Mouse (Mus musculus): ENCODE data around the gene Fgf23. TPM values are rescaled to one million over a fixed set of nuclear protein-coding genes. Genes with fewer than 3 reads are reported as not detected.

Gene Fgf23
- 0.16 and 0.32 TPM in 2 replicates for polyA plus RNA-seq (2012; rRNA removed)

GRCm38 (mm10) chr6:127072817-127073216, at the start of gene Fgf23:
TSS of gene Fgf23 (plus strand) at chr6:127072902.

DNA sequence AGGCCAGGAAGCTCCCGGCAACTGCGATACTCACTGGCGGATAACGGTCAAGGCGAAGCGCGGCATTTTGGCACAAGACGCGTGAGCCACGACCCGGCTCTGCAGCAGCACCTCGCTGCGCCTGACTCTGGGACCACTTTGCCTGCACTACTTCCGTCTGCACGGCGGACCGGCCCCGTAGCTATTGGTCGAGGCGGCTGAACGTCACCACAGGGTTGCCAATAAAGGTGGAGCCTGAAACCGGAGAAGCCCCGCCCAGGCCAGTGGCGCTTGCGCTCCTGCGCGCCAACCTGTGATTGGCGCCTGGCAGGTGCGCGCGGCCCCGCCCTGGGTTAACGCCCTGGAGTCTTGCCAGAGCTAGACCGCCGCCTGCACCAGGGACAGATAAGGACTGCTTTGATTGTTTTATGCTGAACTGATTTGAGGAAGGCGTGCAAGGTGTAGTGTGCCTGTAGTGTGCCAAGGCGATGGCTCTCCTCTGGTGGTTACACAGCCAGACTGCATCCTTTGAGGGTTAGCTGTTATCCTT, 36.8 kb downstream of the Fgf23 start, which contains the start of gene Tigar:
Tigar (minus strand) TSS at position 156 of the 529 bp plus-strand sequence.

Other genes with a start within 250 kb of the Fgf23 start
- gene Ndufa9, start 223.8 kb upstream of the Fgf23 start, polyA plus RNA-seq (2012; rRNA removed): 71.7 and 81.8 TPM in 2 replicates
- gene Akap3, start 219.8 kb upstream of the Fgf23 start, polyA plus RNA-seq (2012; rRNA removed): not detected in 2 replicates
- gene Dyrk4, start 151.1 kb upstream of the Fgf23 start, polyA plus RNA-seq (2012; rRNA removed): not detected in 2 replicates
- gene Rad51ap1, start 133.3 kb upstream of the Fgf23 start, polyA plus RNA-seq (2012; rRNA removed): 3.9 and 5.0 TPM in 2 replicates
- 2.5 and 3.2 TPM in 2 replicates for gene D6Wsu163e, start 132.9 kb upstream of the Fgf23 start, polyA plus RNA-seq (2012; rRNA removed)
- not detected in 2 replicates for gene Fgf6, start 57.3 kb upstream of the Fgf23 start, polyA plus RNA-seq (2012; rRNA removed)
- gene Tigar, start 36.7 kb downstream of the Fgf23 start, polyA plus RNA-seq (2012; rRNA removed): 2.8 and 3.3 TPM in 2 replicates
- 71.9 and 81.5 TPM in 2 replicates for gene Ccnd2, start 79.3 kb downstream of the Fgf23 start, polyA plus RNA-seq (2012; rRNA removed)

Data from ovary, adult 2 months (tissue).